Mouse (Mus musculus): Measurements from ENCODE around the gene Olfr373.
A peak's percentile ranks its signal among the peaks of the same experiment; 100 is the strongest.

The Olfr373 gene

DNA sequence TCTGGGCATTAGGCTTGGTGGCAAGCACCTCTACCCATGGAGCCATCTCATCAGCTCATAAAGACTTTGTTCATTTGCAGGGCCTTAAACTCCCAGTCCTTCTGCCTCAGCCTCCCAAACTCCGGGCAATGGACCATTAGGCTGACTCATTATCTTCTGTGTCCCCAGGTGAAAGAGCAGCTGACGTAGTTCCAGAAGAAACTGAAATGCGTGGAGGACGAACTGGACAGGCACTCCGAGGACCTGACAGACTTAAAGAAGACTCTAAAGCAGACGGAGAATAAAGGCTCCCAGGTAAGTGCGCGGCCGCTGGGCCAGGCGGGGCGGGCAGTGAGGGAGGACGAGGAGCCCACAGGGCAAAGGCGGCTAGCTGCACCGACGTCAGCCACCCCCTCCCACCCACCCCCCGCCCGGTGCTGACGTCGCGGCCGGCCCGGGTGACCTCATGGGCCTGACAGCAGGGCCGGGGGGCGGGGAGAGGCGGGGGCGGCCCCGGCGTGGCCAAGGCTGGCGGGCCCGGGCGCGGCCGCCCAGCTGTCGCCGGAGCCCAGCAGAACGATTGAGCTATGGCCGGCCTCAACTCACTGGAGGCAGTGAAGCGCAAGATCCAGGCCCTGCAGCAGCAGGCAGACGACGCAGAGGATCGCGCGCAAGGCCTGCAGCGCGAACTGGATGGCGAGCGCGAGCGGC, 51.9 kb downstream of the Olfr373 start, which contains the start of gene Tpm4:
Gene Tpm4 (plus strand): TSS at position 220 of the 690 bp plus-strand sequence.
- DNase-seq = no peak

GRCm38 (mm10) chr8:72135446-72136301, 52.7 kb downstream of the Olfr373 start:
- peak; percentile 53 for DNase-seq

DNA sequence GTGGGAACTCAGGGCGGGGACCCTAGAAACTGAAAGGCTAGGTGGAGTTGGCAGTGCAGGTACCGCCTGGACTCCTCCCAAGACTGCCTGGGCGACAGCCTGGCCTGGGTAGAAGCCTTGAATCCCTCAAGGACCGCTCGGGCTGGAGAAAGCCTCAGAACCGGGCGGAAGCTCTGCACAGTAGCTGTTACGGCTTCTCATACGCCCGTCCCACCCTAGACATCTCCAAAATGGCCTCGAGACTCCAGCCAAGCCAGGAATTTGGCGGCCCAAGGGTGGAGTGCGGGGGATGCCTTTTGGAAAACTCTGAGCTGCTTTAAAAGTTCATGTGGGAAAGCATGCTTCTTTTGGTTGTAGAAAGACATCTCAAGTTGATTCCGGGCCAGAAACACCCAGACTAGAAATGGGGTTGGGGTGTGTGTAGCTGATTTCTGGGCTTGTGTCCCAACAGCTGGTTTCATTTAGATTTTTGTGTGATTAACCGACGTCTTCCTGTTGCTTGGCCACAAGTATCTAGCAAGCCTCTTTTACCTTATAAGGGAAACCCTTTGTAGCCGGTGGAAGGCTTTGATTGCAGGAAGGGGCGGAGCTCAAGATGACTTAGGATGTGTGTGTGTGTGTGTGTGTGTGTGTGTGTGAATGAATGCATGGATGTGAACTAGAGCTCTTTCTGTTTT, 53.5 kb downstream of the Olfr373 start:
- DNase-seq = peak; percentile 38

- no peak for DNase-seq
These were observed 54.5 kb downstream of the Olfr373 start for GRCm38 (mm10) chr8:72137431-72137830.

DNA sequence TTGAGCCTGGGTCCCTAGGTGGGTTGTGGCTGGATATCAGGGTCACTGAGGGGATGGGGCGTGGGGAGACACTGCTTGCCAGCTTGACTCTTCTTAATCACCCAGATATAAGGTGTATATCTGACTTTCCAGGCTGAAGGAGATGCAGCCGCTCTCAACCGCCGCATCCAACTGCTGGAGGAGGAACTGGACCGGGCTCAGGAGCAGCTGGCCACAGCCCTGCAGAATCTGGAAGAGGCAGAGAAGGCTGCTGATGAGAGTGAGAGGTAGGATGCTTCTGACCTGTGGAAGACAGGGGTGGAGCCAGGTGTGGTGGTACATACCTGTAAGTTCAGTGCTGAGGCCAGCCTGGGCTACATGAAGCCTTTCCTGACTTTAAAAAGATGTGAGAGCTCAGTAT, 55.5 kb downstream of the Olfr373 start:
- no peak for DNase-seq

GRCm38 (mm10) chr8:72143256-72143824, 60.4 kb downstream of the Olfr373 start:
- no peak for DNase-seq

DNA sequence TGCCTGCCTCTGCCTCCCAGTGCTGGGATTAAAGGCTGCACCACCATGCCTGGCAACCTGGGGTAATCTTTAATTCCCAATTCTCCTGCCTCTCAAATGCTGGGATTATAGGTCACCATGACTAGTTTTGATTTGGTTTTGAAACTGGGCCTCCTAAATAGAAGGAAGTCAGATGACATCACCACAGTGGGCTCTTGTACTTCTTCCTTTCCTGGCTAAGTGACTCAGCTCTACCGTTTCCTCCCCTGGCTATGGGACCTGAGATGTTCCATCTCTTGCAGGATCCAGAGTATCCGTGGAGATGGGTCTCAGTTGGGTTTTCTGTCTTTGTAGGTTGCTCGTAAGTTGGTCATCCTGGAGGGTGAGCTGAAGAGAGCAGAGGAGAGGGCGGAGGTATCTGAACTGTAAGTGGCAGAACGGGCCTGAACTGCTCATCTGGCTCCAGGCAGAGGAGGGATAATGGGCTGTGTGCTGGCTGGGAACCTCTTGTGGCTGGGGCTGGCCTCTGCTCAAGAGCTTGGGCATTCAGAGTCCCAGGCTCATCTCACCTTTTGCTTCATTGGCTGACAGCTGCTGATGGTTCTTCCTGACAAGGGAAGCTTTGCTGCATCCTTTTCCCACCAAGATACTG, 61.5 kb downstream of the Olfr373 start:
- no peak for DNase-seq

DNA sequence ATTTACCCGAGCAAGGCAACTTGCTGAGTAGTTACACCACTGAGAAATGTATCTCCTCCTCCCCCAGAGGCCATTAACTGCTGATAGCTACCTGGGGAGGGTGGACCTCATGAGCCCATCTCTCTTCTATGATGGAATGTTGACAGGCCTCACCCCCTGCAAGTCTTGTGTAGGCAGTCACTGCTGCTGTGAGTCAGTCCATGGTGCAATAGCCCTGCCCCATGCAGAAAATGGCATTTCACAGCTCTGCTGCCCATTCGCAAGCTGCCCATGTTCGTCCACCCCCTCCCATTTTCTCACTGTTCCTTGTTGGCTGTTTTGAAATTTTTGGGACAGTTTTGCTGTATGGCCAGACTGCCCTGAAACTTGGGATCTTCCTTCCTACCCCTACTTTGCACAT, 62.5 kb downstream of the Olfr373 start:
- DNase-seq = no peak

DNA sequence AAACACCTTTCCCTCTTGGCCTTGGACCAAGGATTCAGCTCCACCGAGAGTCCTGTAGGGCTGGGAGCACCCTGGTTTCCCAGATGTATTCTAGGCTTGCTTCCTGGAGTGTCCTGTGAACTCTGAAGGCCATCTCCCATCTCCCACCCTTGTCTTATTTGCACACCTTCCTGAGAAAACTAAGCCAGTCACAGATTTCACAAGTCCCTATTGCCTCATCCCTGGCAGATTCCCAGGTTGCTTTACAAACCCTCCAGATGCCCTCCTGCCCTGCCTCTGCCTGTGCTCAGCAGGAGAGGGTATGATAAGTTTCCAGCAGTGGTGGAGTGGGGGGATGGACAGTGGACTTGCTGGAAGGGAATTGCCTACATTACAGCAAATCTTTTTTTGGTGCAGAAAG, 63.1 kb downstream of the Olfr373 start:
- DNase-seq = no peak

GRCm38 (mm10) chr8:72146556-72146955, 63.6 kb downstream of the Olfr373 start:
- DNase-seq = no peak

GRCm38 (mm10) chr8:72147266-72147665, 64.3 kb downstream of the Olfr373 start:
- no peak for DNase-seq

GRCm38 (mm10) chr8:72149056-72149455, 66.1 kb downstream of the Olfr373 start:
- DNase-seq = no peak

DNA sequence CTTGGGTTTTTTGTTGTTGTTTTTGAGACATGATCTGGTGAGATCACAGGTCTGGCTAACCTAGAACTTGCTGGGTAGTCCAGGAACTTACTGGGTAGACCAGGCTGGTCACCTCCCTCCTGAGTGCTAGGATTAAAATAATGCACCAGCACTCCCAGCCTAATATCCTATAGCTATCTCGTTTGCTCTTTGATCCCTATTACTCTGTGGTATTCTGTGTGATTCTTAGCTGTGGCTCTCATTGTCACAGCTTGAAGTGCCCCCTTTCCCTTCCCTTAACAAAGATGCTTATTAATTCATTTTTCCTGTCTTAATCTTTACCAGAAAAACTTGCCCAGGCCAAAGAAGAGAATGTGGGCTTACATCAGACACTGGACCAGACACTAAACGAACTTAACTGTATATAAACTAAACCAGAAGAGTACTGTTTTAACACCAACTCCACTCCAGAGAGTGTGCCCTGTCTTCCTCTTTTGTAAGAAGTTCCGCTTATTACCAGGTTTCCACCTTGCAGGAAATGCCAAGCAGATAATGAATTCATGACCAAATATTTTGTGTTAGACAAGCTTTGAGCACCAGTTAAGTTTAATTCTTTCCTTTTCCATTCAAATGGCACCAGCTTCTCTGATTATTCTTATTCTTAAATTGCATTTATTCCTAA, 68.6 kb downstream of the Olfr373 start:
- DNase-seq = no peak

Data from right cerebral cortex, postnatal 4 days (tissue).